Mouse (Mus musculus) ES-Bruce4 (cell line): ENCODE data around the gene Spata9. TPM values are rescaled to one million over a fixed set of nuclear protein-coding genes. Genes with fewer than 3 reads are reported as not detected.

ENCODE experiments used
- H3K27ac ChIP-seq: 2 replicates; pipeline ENCODE4 v1.5.1; 2012; ENCODE audit warnings: low read length, inconsistent platforms; ENCODE audit not compliant: insufficient read depth
- H3K27me3 ChIP-seq: 2 replicates; pipeline ENCODE4 v1.6.1; 2012; ENCODE audit warnings: mild to moderate bottlenecking, low read length, inconsistent platforms; ENCODE audit not compliant: control insufficient read depth, poor library complexity, insufficient read depth, severe bottlenecking
- H3K36me3 ChIP-seq: 2 replicates; pipeline ENCODE4 v1.6.1; 2012; ENCODE audit warnings: inconsistent platforms, mild to moderate bottlenecking, low read length, moderate library complexity; ENCODE audit not compliant: control insufficient read depth, poor library complexity, insufficient read depth, severe bottlenecking
- H3K4me1 ChIP-seq: one replicate; pipeline ENCODE4 v1.8.1; 2011; ENCODE audit warnings: low read length; ENCODE audit not compliant: control insufficient read depth, insufficient read depth
- H3K4me3 ChIP-seq: 2 replicates; pipeline ENCODE4 v1.5.1; 2011; ENCODE audit warnings: low read depth, mild to moderate bottlenecking, low read length
- H3K9ac ChIP-seq: 2 replicates; pipeline ENCODE4 v1.6.1; 2012; ENCODE audit warnings: low read depth, mild to moderate bottlenecking, inconsistent platforms; ENCODE audit not compliant: poor library complexity, severe bottlenecking
- H3K9me3 ChIP-seq: replicated peaks from 2 replicates; pipeline ENCODE4 v1.6.1; 2012; ENCODE audit warnings: mild to moderate bottlenecking, low read length, inconsistent platforms; ENCODE audit not compliant: control insufficient read depth, poor library complexity, insufficient read depth, severe bottlenecking
- CTCF ChIP-seq: IDR thresholded peaks from one replicate; pipeline ENCODE4 v1.8.1; 2011; ENCODE audit warnings: low read depth, low read length
- EP300 ChIP-seq: IDR thresholded peaks from 2 replicates; pipeline ENCODE4 v1.6.1; 2011; ENCODE audit warnings: low read depth, low read length; ENCODE audit not compliant: insufficient read depth
- POLR2A ChIP-seq: IDR thresholded peaks from one replicate; pipeline ENCODE4 v1.8.1; 2011; ENCODE audit warnings: low read length; ENCODE audit not compliant: insufficient read depth
- polyA plus RNA-seq: library from polyadenylated mRNA; stranded (reverse); fragments of >200 nt; gene quantifications from 2 replicates; pipeline ENCODE4 v1.2.4, GENCODE M21; 2011; ENCODE audit warnings: low read depth; ENCODE audit not compliant: missing spikeins, insufficient read depth, insufficient read length

The Spata9 gene
- polyA plus RNA-seq, 1 experiment: not detected

DNA sequence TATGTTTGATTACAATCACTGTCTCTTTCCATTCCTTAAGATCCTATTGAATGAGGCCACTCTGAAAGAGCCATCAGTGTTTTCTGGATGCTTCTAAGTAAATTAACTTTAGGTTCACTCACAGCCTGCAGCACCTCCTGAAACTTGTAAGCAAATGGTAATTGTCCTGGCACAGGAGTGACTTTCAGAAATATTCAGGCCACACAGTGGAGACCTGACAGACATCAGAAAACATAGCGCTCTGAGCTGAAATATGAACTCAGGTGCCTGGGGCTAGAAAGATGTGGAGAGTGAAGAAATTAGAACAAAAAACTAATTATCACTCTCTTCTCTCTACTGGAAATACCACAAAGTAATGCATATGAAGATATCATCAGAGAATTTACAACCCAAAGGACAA lies 33.7 kb upstream of the Spata9 start:
- Histone ChIP-seq H3K9me3 (no peaks in the 10 kb centered on the region), H3K36me3 (no peaks in the 10 kb centered on the region)

DNA sequence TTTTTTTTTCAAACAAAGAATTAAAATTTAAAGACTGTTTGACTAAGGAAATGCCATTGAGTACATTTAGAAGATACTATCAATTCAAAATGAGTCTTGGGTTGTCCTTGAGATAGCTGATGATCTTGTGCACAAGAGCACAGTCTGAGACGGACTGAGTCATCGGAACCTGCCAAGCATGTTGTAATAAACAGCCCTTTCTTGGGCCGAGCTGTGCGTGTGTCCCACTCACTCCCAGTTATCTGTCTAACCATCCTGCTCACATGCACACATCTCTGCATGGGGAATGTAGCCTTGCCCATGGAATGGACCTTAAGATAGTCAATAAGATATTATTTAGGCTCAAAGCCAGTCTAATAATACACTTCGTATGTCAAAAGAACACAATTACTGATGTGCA lies 28.1 kb upstream of the Spata9 start:
- H3K36me3 ChIP-seq: no peaks in the 10 kb centered on the region

More for the DNA sequence above, 33.7 kb upstream of the Spata9 start:
- TF ChIP-seq POLR2A (no peak), EP300 (no peak), CTCF (no peak)
- Histone ChIP-seq H3K27me3 (no peaks in the 10 kb centered on the region), H3K4me3 (no peak overlapping the region), H3K27ac (no peak overlapping the region), H3K9ac (no peak overlapping the region), H3K4me1 (no peaks in the 10 kb centered on the region)

DNA sequence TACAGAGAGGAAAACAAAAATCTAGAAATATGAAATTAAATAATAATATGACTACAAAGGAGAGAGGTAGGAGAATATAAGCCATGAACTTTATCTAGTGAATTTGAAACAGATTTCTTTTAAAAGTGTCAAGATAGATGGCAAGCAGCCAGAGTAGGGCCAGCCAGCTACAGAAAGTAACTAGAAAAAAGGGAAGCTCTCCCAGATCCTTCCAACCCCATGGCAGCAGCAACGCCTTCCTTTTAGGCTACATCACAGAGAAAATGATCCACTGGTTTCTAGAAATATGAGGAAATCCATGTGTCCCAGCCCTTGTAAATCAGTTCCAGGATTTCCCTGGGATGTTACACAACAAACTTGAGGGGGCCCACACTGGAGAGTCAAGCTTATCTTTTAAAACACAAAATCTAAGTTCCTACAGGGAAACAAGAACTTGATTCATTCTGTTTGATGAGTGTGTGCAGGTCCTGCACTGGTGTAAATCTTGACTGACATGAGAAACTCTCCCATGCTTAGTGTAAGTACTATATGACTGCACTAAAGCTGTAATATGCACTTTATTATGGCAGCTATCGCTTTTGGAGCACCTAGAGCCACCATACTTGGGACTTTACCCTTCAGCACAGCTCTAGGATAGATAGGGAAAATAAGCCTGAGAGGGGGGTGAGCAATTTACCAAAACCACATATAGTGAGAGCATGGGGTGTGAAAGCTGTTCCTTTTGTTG lies 26.0 kb upstream of the Spata9 start:
- no peak overlapping the region for H3K27ac ChIP-seq
- no peaks in the 10 kb centered on the region; the same call in 1 of the 2 replicates for H3K27me3 ChIP-seq
- no peaks in the 10 kb centered on the region for H3K4me1 ChIP-seq
- no peaks in the 10 kb centered on the region for H3K9me3 ChIP-seq
- H3K36me3 ChIP-seq: no peaks in the 10 kb centered on the region
- TF ChIP-seq EP300 (no peak), POLR2A (no peak), CTCF (no peak)
- H3K4me3 ChIP-seq: no peak overlapping the region
- no peak overlapping the region for H3K9ac ChIP-seq

More for the DNA sequence above, 28.1 kb upstream of the Spata9 start:
- no peaks in the 10 kb centered on the region; the same call in 1 of the 2 replicates for H3K27me3 ChIP-seq
- H3K27ac ChIP-seq: no peak overlapping the region
- no peaks in the 10 kb centered on the region for H3K9me3 ChIP-seq
- no peaks in the 10 kb centered on the region for H3K4me1 ChIP-seq
- no peak overlapping the region for H3K9ac ChIP-seq
- TF ChIP-seq CTCF: no peak
- TF ChIP-seq EP300: no peak
- no peak for TF ChIP-seq POLR2A
- no peak overlapping the region for H3K4me3 ChIP-seq

DNA sequence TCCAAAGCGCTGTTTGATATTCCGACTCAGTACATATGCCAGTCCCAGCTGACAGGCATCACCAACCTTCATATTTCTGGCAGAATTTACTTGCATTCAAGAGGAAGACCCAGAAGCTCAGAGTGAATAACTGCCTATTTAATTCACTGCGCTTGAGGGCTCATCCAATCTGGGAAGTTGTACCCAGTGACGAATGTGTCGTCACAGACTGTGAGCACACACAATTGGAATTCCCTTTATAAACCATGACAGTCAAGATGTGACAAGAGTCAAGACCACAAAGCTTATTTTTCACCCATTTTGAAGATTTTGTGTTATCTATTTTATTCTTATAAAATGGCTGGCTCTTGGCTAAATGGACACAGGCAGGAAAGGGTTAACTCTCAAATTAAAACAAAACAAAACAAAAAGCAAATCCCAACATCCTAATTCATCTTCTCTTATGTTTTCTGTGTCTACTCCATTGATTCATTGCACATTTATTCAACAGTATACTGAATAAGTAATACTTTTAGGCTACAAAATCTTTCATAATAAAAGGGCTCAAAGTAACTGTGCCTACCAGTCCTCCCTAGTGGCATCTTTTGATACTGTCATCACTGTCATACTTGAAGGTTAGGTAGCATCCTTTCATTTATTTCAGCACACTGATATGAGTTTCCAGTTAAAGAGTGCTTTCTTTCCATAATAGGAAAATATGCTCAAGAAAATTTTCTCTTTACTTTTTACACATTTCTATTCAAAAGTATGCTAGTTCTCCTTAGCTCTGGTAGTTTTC lies 25.2 kb upstream of the Spata9 start:
- no peak overlapping the region for H3K27ac ChIP-seq
- TF ChIP-seq EP300: no peak
- TF ChIP-seq POLR2A: no peak
- no peak for TF ChIP-seq CTCF
- H3K4me1 ChIP-seq: no peaks in the 10 kb centered on the region
- H3K9me3 ChIP-seq: no peaks in the 10 kb centered on the region
- H3K36me3 ChIP-seq: no peaks in the 10 kb centered on the region
- H3K4me3 ChIP-seq: no peak overlapping the region
- H3K9ac ChIP-seq: no peak overlapping the region
- H3K27me3 ChIP-seq: no peaks in the 10 kb centered on the region; the same call in 1 of the 2 replicates

DNA sequence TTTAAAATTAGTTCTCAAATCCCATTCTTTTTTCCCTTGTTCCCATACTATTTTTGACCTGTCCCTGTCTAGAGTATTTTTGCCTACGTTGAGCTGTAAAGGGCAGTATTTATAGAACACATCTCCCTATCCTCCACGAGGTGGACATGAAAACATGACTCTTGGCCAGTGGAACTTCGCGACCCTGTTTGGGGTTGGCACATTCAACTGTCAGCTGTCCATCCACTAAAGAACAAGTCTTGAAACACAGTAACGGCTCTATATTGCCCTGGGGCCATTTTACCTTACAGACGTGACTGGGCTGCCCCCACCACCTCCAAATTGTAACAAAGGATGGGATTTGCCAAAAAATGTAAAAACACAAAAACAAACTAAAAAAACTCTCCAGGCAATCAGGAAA lies 24.2 kb upstream of the Spata9 start:
- Histone ChIP-seq H3K27me3 (no peaks in the 10 kb centered on the region; the same call in 1 of the 2 replicates), H3K27ac (no peak overlapping the region)
- TF ChIP-seq CTCF: no peak
- no peak for TF ChIP-seq POLR2A
- no peak for TF ChIP-seq EP300

More for the DNA sequence above, 24.2 kb upstream of the Spata9 start:
- H3K4me1 ChIP-seq: no peaks in the 10 kb centered on the region
- H3K9me3 ChIP-seq: no peaks in the 10 kb centered on the region
- peak overlapping the region; percentile 98 for H3K4me3 ChIP-seq
- peak overlapping the region; percentile 87 for H3K9ac ChIP-seq
- no peaks in the 10 kb centered on the region for H3K36me3 ChIP-seq
